In the genomic region with DNA sequence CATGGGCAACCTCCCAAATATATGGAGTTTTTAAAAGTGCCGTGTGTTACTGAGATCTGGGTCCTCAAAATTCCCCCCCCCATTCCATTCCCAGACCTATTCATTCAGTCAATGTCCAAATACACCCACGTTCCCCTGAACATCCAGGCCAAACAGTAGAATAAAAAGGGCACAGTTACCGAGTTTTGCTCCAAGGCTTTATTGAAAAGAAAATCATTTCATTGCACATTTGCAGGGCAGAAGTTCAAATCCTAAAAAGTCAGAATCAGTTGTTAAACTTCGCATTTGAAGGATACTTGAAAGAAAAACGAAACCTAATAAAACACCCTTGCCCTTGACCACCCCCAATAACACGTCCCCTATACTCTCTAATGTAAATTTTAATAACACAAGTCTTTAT, we compare ENCODE assay signal across 16 mouse cellular contexts. TPM values are rescaled to one million over a fixed set of nuclear protein-coding genes. Genes with fewer than 3 reads are reported as not detected.
"Had no signal": no experiment of that assay in that cellular context is flagged by ENCODE, and none has a peak within 500 bp of the region (broad histone marks: within the 10 kb centered on the region; RNA-seq: fewer than 3 reads in every experiment).

No protein-coding gene starts in this region.

- H3K9ac ChIP-seq: hindbrain, embryonic 14.5 days; intestine, embryonic 15.5 days; limb, embryonic 12.5 days; liver, embryonic 14.5 days had no signal

- H3K4me2 ChIP-seq: hindbrain, embryonic 14.5 days had no signal

- H3K9me3 ChIP-seq: intestine, embryonic 15.5 days; limb, embryonic 12.5 days had no signal

- ATAC-seq: intestine, embryonic 15.5 days; lung, postnatal 0 days had no signal

- H3K4me3 ChIP-seq: intestine, embryonic 15.5 days had no signal

- H3K27ac ChIP-seq: hindbrain, embryonic 14.5 days; intestine, embryonic 15.5 days; limb, embryonic 12.5 days; liver, embryonic 14.5 days had no signal

- H3K36me3 ChIP-seq: intestine, embryonic 15.5 days; limb, embryonic 12.5 days had no signal

- DNase-seq: layer of hippocampus, adult 9-11 months; thymus, adult 18-20 months had no signal

RNA-seq across cellular contexts. Expression of gene Hoxd8, which starts 1.6 kb away (rescaled TPM):
- total RNA-seq: layer of hippocampus, adult 18-20 months; layer of hippocampus, postnatal 36 days; left cerebral cortex, adult 8-10 months; megakaryocyte progenitor cell, adult 5-6 weeks; monocyte, adult 5-6 weeks had no signal
- polyA plus RNA-seq: midbrain, embryonic 14.5 days had no signal

RNA-seq across cellular contexts. Expression of gene Hoxd9, which starts 5.3 kb away (rescaled TPM):
- total RNA-seq: layer of hippocampus, adult 18-20 months; layer of hippocampus, postnatal 36 days; left cerebral cortex, adult 8-10 months; left cerebral cortex, postnatal 25 days; megakaryocyte progenitor cell, adult 5-6 weeks; monocyte, adult 5-6 weeks had no signal
- polyA plus RNA-seq: midbrain, embryonic 14.5 days had no signal

RNA-seq across cellular contexts. Expression of gene Hoxd3, which starts 8.9 kb away (rescaled TPM):
- total RNA-seq: layer of hippocampus, adult 18-20 months; layer of hippocampus, postnatal 36 days; left cerebral cortex, adult 8-10 months; left cerebral cortex, postnatal 25 days; megakaryocyte progenitor cell, adult 5-6 weeks; monocyte, adult 5-6 weeks had no signal
- polyA plus RNA-seq: lung, postnatal 0 days; midbrain, embryonic 14.5 days; spleen, adult 2 months had no signal

RNA-seq across cellular contexts. Expression of gene Hoxd4, which starts 8.9 kb away (rescaled TPM):
- total RNA-seq: layer of hippocampus, adult 18-20 months; layer of hippocampus, postnatal 36 days; left cerebral cortex, adult 8-10 months; left cerebral cortex, postnatal 25 days; megakaryocyte progenitor cell, adult 5-6 weeks; monocyte, adult 5-6 weeks had no signal
- polyA plus RNA-seq: lung, postnatal 0 days; midbrain, embryonic 14.5 days had no signal

RNA-seq across cellular contexts. Expression of gene Hoxd10, which starts 11.1 kb away (rescaled TPM):
- total RNA-seq: layer of hippocampus, adult 18-20 months; layer of hippocampus, postnatal 36 days; left cerebral cortex, adult 8-10 months; left cerebral cortex, postnatal 25 days; megakaryocyte progenitor cell, adult 5-6 weeks; monocyte, adult 5-6 weeks had no signal
- polyA plus RNA-seq: hindbrain, embryonic 14.5 days; lung, adult 2 months; midbrain, embryonic 14.5 days; spleen, adult 2 months had no signal
